Mouse (Mus musculus) small intestine, adult 2 months (tissue): ENCODE data around the gene Eid3.
A peak's percentile ranks its signal among the peaks of the same experiment; 100 is the strongest.

ENCODE experiments used
- CTCF ChIP-seq: fragments of 200-500 bp; IDR thresholded peaks from 2 replicates; pipeline ENCODE4 v1.5.1; 2012; ENCODE audit warnings: low read depth, mild to moderate bottlenecking, control low read depth, inconsistent platforms, low read length, moderate library complexity, mixed read lengths; ENCODE audit not compliant: insufficient replicate concordance, insufficient read length; ENCODE audit errors: extremely low read depth
- POLR2A ChIP-seq: fragments of 200-500 bp; IDR thresholded peaks from 2 replicates; pipeline ENCODE4 v1.6.1; 2012; ENCODE audit warnings: low read depth, mild to moderate bottlenecking, control low read depth, inconsistent platforms, low read length, moderate library complexity

DNA sequence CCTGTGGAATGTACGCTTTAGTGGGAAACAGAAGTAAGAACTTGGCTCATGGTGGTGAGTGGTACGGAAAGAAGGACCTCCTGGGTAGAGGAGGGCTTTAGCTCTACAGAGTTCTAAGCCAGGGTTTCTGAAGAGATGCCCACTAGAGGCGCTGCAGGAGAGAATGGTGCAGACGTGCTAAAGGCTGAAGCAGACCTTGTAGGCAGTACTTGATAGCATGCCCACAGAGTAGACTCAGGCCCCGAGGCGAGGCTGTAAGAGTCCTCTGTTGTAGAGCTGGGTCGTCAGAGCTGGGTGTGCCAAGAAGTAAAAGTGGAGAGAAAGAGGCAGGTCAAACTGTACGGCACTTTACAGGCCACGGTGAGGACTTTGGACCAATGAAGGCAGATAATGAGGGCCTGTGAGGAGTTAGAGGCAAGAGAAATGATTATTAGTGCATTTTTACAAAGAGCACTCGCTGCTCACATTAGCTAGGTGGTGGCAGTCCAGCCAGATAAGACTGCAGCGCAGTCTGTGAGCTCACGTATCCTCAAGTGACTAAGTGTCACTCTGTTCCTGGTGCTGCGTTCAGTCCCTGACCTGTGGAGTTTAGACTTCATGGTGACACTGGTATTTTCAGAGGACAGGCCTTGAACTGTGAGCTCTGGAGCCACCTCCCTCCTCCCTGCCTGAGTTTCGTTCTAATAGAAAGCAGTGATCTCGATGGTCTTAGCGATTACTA lies 9.8 kb downstream of the Eid3 start:
- no peak for TF ChIP-seq POLR2A
- TF ChIP-seq CTCF = peak; percentile 71; the same call in 1 of the 2 replicates
